Mouse (Mus musculus) stomach, postnatal 0 days (tissue): Measurements from ENCODE around the gene Pdlim1.

ENCODE experiments used
- CTCF ChIP-seq: IDR thresholded peaks from 2 replicates; pipeline ENCODE4 v1.5.1; 2016; ENCODE audit warnings: antibody characterized with exemption, low read depth, mild to moderate bottlenecking, moderate library complexity
- EP300 ChIP-seq: optimal IDR thresholded peaks from 2 replicates; pipeline ENCODE3; 2016; ENCODE audit warnings: antibody characterized with exemption

DNA sequence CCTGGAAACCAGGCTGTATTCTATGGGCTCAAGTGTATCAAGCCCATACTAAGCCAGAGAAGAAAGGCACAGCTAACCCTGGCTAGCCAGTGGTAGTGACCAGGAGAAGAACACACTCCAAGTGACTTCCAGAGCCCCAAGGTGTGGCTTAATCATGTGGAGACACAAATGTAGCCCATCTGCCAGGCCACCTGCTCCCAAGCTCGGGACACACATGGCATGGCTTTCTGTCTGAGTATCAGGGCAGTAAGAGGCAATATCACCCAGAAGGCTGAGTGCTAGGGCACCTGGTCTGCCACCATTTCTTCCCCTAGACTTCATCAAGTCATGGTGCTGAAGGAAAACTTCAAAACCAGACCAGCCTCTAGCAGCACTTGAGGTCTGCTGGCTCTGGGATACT, 22.6 kb upstream of the Pdlim1 start:
- TF ChIP-seq CTCF (no peak), EP300 (no peak)
